Mouse (Mus musculus): Measurements from ENCODE around the gene Dppa3.

Gene Dppa3

GRCm38 (mm10) chr6:122669406-122670200 is 43.4 kb downstream of the Dppa3 start:
- DNase-seq = peak; percentile 71 to 84

GRCm38 (mm10) chr6:122670201-122670551 is 44.0 kb downstream of the Dppa3 start:
- DNase-seq = no peak

GRCm38 (mm10) chr6:122670841-122671240 is 44.6 kb downstream of the Dppa3 start:
- DNase-seq = no peak

GRCm38 (mm10) chr6:122672746-122673145 is 46.5 kb downstream of the Dppa3 start:
- DNase-seq = no peak

Data from thymus, adult 18-20 months (tissue).